Mouse (Mus musculus) MN1 (cell line): ENCODE measurements at regions not wholly inside any gene's neighbourhood (a gene's known extent, or its start where the extent isn't known, plus 50 kb on each side); places are given as distances from the start of the nearest gene placed in this dataset.
"Not testable (repeated sequence)": the region's sequence is repeated elsewhere in the genome, so short reads cannot be mapped to it uniquely, and the experiment has no call there.

ENCODE experiments used
- DNase-seq: peaks from one replicate; pipeline ENCODE4 v3.0.0-alpha.2; 2016; ENCODE audit warnings: low spot score

DNA sequence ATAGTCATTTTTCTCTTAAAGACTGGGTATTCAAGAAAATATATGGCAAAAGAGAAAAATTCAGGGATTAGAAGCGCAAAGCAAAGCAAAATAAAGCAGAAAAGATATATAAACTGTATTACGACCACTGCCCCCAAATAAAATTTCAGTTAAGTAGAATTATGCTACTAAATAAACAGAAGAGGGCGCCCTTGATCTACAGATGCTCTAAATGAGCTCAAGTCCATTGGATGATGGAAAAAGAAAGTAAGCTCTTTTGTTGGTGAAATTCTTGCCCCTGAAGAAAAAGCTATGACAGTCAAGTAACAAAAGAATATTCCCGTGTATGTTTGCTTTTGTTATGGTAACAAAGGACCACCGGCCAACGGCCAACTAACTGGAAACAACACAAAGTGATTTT is 165.5 kb upstream of the Stk26 start:
- DNase-seq: peak; percentile 50

DNA sequence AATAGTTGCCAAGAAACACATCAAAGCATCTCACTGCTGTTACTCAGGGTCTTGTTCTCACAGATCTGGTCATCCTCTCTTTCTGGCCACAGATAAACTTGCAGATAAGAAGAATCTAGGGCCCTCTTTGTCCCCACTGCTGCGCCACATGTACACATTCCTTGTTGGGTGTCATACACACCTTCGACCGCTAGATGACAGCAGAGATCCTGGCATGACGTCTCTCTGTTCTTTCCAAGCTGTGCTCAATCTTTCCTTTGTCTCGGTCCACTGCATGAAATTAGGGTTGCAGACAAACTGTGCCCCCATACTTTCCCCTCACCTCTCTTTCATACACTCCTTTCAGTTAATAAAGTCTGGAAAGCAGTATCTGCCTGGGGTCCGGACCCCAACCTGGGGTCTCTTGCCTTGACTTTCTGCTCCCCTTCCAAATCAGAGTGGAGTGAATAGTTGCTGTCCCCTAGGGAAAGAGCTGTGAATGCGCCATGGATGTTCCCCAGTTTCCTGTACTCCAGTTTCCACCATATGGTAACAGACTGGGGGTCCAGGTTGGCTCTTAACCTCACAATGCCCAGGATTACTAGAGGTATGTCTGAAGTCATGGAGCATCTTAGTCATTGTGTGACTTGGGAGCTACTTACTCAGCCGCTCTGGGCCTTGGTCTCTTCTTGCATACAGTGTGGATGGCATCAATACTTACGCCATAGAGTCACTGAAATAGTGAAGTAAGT is 182.8 kb upstream of the Stk26 start:
- DNase-seq: peak; percentile 37

DNA sequence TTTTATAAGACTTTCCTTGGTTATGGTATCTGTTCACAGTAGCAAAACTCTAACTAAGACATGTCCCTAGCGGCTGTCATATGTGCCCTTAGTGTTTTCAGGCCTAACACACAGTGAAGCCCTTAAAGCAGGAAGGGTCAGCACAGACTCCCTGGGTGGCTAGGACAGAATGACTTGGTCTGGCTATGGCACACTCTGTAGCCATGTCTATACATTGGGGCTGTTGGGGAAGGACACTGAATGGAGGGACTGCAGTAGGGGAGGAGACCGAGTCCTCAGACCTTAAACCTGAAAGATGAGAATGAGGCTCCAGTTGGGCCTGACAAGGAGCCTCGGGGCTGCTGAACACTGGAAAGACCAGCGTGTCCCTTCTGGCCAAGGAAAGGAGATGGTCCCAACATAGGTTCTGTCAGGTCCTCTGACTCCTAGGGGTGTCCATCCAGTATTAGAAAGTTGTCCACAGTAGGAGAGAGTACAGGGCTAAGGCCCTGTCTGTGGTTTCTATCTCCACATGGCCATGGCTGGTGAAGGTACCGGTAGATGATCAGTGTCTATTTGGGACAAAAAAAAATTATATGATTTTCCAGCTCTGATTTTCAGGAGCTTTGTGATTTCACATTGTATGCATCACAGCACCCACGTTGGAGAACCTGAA is 183.5 kb upstream of the Stk26 start:
- no peak for DNase-seq

DNA sequence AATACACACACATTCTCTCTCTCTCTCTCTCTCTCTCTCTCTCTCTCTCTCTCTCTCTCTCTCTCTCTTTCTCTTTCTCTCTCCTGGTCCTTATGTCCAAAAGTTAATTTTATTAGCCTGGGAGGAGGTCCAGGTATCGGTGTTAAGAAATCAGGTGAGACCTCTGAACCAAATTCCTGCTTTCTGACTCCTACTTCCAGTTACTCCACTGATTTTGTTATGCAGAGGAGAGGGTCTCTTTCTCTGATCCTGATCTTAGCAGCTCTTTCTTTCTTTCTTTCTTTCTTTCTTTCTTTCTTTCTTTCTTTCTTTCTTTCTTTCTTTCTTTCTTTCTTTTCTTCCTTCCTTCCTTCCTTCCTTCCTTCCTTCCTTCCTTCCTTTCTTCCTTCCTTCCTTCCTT is 185.5 kb upstream of the Stk26 start:
- not testable (repeated sequence) for DNase-seq

DNA sequence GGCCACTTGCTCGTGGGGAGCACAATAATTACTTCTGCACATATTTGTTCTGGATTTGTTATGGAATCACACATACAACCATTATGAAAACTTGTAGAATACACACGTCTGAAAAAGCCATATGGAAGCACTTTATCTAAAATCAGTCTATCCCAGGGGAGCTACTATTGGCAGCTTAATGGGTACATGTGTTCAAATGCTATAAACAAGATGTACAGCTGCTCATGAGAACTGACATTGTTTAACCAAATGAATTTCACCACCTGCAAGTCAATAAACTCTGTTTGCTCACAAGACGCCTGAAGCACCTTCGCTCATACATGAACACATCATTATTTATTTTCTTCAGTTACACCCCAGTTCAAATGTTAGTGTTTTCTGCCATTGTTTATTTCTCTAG is 199.5 kb upstream of the Stk26 start:
- no peak for DNase-seq

DNA sequence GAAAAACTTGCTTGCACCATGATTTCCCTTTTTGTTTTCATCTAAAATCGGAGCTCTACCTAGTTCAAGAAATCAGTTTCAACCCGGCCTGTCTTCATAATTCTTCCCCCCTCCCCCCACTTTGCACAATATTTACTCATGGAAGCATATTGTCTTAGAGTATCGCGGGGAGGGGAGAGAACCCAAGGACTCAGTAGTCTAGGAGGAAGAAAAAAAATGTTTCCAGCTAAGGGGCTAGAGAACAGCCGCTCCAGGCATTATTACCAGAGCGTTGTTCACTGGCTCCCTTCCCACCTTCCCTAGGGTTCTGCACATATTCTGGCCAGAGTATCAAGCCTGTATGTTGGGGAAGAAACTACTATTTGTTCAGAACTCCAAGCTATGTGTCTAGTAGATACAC is 205.2 kb upstream of the Stk26 start:
- DNase-seq: no peak

DNA sequence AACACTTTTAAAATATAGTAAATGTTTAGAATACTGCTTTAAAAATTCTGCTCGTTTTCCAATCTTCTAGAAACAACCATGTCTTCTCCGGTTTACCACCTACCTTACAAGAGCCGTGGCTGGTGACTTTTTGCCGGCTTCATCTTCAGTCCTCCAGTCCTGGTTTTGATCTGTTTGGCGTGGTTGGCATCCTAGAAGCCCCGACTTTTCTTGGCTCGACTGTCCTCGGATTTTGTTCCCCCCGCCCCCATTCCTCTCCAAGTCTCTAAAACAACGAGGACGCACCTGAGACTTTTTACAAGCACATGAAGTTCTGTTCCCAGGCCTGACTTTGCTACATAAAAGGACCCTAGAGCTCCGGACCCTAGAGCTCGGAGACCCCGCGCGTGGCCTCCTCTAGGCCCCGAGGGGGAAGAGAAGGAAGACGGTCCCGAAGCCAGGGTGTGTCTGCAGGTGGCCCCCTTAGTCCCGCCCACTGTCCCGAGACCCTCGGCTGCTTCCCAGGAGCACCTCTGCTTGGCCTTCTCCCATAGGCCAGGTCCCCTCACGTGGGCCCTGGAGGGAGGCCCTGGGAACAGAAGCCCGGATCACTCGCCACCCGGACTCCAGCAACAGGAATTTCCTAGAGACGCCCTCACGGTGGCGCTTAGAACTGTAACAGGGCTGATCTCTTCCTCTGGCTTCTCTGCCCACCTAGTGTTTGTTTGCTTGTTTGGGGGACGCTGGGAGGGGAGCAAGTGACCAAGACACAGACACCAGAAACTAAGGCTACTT is 205.8 kb upstream of the Stk26 start:
- DNase-seq: peak; percentile 79

DNA sequence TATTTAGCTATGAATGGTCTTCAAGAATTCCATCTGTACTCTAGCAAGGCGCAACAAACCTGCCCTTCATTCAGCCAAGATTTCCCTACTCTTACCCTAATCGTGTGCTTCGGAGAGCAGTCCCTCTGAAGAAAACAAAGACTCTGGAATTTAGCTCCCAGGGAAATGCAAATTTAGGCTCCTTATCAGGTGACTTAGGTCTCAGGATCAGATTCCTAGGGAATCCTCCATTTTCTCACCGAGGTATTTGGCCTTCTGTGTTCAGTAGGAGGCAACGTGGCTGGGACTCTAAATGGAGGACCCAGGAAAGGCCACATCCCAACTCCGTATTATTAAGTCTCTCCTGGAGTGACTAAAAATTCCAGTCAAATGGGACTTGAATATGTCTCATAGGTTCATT is 204.2 kb upstream of the Olfr1324 start:
- no peak for DNase-seq

DNA sequence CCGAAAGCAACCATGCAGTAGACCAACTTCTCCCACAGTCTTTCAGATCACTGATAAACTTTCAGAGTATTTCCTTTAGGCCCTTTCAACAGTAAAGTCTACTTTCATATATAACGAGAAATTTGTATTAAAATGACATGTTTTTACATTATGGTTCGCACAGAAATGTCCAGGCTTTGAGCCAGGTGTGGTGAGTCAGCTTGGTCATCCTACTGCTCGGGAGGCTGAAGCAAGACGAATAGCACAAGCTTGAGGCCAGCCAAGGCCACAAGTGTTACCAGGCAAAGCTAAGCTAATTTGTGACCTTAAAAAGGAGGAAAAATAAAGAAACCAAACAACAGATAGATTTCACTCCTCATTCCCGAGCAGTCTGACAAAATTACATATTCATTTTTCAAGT is 197.0 kb upstream of the Olfr1324 start:
- DNase-seq: no peak

DNA sequence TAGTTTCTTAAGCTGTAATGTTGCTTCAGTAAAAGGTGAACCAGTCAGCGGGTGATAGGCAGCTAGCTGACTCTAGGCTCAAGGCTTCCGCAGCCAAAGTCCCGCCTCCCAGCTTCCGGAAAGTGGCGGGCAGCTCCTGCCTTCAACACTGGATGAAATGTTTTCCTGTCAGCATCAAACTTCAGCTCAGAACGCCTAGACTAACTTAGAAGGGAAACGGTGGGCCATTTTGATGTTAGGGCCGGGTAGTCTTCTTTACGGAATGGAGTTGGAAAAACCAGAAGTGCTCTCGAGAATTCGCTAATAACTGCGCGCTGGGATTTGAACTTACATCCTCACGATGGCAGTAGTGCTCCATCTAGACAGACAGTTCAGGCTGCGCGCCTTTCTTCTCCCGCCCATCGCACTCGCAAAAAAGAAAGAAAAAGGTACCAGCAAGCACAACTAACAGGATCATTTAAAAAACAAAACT is 194.7 kb upstream of the Olfr1324 start:
- DNase-seq: peak; percentile 79

DNA sequence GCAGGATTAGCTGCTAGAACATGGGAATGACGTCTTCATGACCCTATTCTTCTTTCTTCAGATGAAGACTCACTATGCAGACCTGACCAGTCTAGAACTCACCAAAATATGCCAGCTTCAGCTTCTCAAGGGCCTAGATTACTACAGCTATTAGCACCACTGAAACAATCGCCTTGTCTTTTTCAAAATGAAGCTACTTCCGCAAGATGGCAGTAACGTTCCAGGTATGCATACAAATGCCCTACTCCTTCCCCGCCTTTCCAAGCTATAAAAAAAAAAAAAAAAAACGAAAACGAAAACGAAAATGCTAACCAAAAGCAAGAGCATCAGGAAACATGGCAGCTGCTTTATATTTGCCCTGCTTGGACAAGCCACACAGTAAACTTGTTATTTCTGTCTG is 192.6 kb upstream of the Olfr1324 start:
- peak; percentile 77 for DNase-seq

DNA sequence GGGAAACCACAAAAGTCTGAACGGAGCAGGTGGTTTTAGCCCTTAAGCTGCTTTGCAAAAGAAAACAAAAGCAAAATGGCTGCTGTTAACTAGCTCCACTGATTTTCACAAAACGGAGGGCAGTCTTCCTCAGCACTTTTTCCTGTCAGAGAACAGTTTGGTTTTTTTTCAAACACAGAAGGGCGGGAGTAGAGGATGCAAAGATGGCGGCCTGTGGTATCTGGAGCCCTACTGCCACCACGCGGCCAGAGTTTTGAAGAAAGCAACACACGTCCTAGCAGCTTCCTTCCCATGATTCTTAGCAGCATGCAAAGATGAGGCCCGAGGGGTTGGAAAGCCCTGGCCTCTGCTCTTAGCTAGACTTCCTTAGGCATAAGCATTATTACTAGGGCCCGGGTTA is 191.6 kb upstream of the Olfr1324 start:
- peak; percentile 84 for DNase-seq

DNA sequence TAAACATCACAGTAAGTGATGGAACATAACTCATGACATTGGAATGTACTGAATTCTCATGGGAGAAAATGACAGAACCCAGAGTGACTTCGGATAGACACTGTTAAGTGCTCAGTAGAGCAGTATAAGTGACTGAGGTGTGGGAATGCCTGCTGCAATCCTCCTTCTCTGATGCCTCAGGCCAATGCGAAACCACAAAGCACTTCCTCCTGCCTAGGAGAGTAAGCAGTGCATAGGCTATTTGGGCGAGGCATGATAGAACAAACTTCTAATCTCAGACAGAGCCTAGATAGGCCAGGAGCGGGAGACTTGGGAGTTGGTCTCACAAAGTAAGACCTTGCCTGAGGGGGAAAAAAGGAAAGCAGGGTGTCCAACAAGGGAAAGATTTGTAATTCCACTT is 190.6 kb upstream of the Olfr1324 start:
- DNase-seq: no peak

DNA sequence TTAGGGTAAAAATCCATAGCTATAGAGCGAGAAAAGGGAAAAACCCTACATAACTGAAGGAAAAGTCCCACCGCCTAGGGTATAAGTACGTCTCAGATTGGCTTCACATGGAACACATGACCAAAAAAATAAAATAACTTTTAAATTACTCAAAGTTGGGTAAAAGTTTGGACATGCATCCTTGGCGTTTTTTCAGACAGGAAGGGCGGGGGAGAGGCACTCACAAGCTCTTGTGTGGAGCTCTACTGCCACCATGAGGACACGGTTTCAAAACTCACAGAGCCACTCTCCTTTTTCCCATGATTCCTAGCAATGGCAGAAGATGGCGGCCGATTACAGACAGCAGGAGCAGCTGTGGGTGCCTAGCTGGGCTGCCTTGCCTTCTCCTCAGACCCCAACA is 188.6 kb upstream of the Olfr1324 start:
- peak; percentile 59 for DNase-seq

DNA sequence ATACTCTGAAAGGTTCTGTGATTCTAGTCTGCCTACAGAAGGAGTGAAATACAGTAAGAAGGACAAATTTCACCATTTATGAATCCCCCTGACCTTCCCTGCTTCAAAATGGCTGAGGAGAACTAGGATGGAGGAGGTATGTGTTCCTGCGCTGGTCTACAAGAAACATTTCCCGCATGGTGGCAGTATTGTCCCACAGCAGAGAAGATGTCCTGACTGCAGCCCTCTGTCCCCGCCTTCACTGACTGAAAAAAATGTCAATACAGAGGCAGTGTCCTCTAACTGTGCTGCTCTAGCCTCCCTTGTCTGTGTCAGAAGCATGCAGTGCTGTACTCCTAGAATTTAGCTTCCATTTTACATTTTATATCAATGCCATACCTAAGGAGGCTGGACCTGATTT is 186.6 kb upstream of the Olfr1324 start:
- peak; percentile 81 for DNase-seq

DNA sequence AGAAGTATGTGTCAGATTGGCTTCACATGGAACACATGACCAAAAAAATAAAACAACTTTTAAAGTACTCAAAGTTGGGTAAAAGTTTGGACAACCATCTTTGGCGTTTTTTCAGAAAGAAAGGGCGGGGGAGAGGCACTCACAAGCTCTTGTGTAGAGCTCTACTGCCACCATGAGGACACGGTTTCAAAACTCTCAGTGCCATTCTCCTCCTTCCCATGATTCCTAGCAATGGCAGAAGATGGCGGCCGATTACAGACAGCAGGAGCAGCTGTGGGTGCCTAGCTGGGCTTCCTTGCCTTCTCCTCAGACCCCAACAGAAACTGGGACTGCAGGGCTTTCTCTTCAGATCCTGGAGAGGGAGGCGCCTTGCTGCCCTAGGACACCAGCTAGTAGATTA is 186.1 kb upstream of the Olfr1324 start:
- DNase-seq: peak; percentile 69

DNA sequence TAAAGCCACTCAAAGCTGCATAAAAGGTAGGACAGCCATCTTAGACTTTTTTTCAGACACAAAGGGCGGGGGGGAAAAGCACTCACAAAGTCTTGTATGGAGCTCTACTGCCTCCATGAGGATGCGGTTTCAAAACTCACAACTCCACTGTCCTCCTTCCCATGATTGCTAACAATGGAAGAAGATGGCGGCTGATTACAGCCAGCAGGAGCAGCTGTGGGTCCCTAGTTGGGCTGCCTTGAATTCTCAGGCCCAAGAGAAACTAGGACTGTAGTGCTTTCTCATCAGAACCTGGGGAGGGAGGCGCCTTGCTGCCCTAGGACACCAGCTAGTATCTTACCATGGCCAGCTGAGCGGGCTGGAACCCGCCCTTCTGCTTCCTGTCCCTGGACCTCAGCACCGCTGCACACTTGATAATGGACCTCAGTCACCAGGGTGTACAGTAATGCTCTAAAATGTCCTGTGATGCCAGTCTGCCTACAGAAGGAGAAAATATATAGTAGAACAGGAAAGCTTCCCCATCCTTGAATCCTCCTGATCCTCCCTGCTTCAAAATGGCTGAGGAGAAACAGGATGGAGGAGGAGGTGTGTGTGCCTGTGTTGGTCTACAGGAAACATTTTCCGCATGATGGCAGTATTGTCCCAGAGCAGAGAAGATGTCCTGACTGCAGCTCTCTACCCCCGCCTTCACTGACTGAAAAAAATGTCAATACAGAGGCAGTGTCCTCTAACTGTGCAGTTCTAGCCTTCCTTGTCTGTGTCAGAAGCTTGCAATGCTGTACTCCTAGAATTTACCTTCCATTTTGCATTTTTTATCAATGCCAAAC is 183.7 kb upstream of the Olfr1324 start:
- peak; percentile 86 for DNase-seq

DNA sequence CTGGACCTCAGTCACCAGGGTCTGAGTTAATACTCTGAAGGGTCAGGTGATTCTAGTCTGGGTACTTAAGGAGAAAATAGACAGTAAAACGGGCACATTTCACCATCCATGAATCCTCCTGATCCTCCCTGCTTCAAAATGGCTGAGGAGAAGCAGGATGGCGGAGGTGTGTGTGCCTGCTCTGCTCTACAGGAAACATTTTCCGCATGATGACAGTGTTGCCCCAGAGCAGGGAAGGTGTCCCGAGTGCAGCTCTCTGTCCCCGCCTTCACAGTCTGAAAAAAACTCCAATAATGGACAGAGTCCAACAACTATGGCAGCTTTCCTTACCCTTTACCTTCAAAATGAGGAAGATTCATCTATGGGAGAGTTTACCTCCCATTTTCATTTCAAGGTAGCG is 179.8 kb upstream of the Olfr1324 start:
- peak; percentile 59 for DNase-seq

DNA sequence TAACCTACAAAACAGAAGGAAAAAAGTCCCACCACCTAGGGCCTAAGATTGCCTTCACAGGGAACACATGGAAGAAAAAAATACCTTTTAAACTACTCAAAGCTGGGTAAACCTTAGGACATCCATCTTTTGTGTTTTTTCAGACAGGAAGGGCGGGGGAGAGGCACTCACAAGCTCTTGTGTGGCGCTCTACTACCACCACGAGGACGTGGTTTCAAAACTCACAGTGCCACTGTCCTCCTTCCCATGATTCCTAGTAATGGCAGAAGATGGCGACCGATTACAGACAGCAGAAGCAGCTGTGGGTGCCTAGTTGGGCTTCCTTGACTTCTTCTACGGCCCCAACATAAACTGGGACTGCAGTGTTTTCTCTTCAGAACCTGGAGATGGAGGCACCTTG is 179.3 kb upstream of the Olfr1324 start:
- peak; percentile 80 for DNase-seq

DNA sequence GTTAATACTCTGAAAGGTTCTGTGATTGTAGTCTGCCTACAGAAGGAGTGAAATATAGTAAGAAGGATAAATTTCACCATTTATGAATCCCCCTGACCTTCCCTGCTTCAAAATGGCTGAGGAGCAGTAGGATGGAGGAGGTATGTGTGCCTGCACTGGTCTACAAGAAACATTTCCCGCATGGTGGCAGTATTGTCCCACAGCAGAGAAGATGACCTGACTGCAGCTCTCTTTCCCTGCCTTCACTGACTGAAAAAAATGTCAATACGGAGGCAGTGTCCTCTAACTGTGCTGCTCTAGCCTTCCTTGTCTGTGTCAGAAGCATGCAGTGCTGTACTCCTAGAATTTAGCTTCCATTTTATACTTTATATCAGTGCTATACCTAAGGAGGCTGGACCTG is 177.2 kb upstream of the Olfr1324 start:
- DNase-seq: peak; percentile 74

DNA sequence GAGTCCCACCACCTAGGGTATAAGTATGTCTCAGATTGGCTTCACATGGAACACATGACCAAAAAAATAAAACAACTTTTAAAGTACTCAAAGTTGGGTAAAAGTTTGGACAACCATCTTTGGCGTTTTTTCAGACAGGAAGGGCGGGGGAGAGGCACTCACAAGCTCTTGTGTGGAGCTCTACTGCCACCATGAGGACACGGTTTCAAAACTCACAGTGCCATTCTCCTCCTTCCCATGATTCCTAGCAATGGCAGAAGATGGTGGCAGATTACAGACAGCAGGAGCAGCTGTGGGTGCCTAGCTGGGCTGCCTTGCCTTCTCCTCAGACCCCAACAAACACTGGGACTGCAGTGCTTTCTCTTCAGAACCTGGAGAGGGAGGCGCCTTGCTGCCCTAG is 176.7 kb upstream of the Olfr1324 start:
- not testable (repeated sequence) for DNase-seq

DNA sequence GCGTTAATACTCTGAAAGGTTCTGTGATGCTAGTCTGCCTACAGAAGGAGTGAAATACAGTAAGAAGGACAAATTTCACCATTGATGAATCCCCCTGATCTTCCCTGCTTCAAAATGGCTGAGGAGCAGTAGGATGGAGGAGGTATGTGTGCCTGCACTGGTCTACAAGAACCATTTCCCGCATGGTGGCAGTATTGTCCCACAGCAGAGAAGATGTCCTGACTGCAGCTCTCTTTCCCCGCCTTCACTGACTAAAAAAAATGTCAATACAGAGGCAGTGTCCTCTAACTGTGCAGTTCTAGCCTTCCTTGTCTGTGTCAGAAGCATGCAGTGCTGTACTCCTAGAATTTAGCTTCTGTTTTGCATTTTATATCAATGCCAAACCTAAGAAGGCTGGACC is 174.6 kb upstream of the Olfr1324 start:
- peak; percentile 87 for DNase-seq
